Mouse (Mus musculus) kidney, embryonic 16.5 days (tissue): ENCODE data around the gene Selplg. TPM values are rescaled to one million over a fixed set of nuclear protein-coding genes. Genes with fewer than 3 reads are reported as not detected.

Experiments
- ATAC-seq: fragments of 200-750 bp; cut with Nextera tagmentation; 2 replicates; pipeline ENCODE4 v1.8.0; 2017; ENCODE audit warnings: moderate TSS enrichment; ENCODE audit not compliant: low FRiP score, low TSS enrichment
- H3K27ac ChIP-seq: fragments of 300-500 bp; sonication (generic); 2 replicates; pipeline ENCODE4 v1.5.1; 2014; ENCODE audit warnings: low read length
- H3K27me3 ChIP-seq: fragments of 300-500 bp; sonication (generic); 2 replicates; pipeline ENCODE4 v1.6.1; 2014; ENCODE audit warnings: low read length, control low read depth, mixed read lengths; ENCODE audit not compliant: insufficient read depth
- H3K36me3 ChIP-seq: fragments of 300-500 bp; sonication (generic); 2 replicates; pipeline ENCODE4 v1.6.1; 2014; ENCODE audit warnings: low read length, control low read depth, mixed read lengths; ENCODE audit not compliant: insufficient read depth
- H3K4me1 ChIP-seq: fragments of 300-500 bp; sonication (generic); 2 replicates; pipeline ENCODE4 v1.6.1; 2014; ENCODE audit warnings: low read length, control low read depth, mixed read lengths; ENCODE audit not compliant: insufficient read depth
- H3K4me2 ChIP-seq: fragments of 300-500 bp; sonication (generic); replicated peaks from 2 replicates; pipeline ENCODE4 v1.6.1; 2014; ENCODE audit warnings: low read depth, low read length
- H3K4me3 ChIP-seq: fragments of 300-500 bp; sonication (generic); 2 replicates; pipeline ENCODE4 v1.5.1; 2014; ENCODE audit warnings: mild to moderate bottlenecking, low read length
- H3K9ac ChIP-seq: fragments of 300-500 bp; sonication (generic); replicated peaks from 2 replicates; pipeline ENCODE4 v1.6.1; 2014; ENCODE audit warnings: low read length
- H3K9me3 ChIP-seq: fragments of 300-500 bp; sonication (generic); 2 replicates; pipeline ENCODE4 v1.6.1; 2016; ENCODE audit warnings: low read length, control low read depth
- WGBS: fragments of 180-500 bp; shearing (Covaris S2); extraction: QIAGEN DNeasy Blood & Tissue Kit; methylation state at CpG from one replicate; pipeline ENCODE4 v1.1.7; 2014; 5-methylcytosine and 5-hydroxymethylcytosine counted together
- polyA plus RNA-seq: library from polyadenylated mRNA; unstranded; fragments of >200 nt; fragmentation: Nextera tagmentation; extraction: Ambion mirVana; gene quantifications from 2 replicates; pipeline ENCODE4 v1.2.1, GENCODE M21; 2015

Gene Selplg
- polyA plus RNA-seq, 1 experiment from 2014 or later, result 2.4 TPM

GRCm38 (mm10) chr5:113804395-113804966, 28.0 kb downstream of the Selplg start:
- no peaks in the 10 kb centered on the region for H3K9me3 ChIP-seq

DNA sequence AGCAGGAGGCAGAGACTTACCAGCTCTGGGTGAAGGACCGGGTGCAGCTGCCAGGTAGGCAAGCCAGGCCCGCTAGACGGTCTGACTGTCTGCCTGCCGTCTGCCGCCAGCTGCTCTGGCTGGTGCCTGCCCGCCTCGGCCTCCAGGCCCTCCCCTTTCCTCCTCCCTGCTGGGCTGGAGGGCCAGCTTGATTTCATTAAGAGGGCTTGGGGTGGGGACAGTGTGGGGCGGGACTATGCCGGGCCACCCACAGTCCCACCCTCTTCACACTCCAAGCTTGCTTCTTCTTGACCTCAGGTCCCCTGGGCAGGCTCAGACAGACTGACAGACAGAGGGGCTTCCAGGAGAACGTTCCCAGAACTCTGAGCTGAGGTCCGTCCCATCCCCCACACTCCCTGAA, 32.2 kb downstream of the Selplg start, which contains the start of gene Tmem119:
Gene Tmem119, minus strand, starts transcription at position 237 of the 400 bp plus-strand sequence.
- Histone ChIP-seq H3K36me3 (no peaks in the 10 kb centered on the region), H3K4me3 (peak within 1 kb of the TSS; percentile 46), H3K9ac (peak within 1 kb of the TSS; percentile 58), H3K4me1 (peaks cover 46% of the 10 kb centered on the region), H3K4me2 (peak within 1 kb of the TSS; percentile 51), H3K9me3 (no peaks in the 10 kb centered on the region), H3K27ac (peak within 1 kb of the TSS; percentile 62), H3K27me3 (no peaks in the 10 kb centered on the region)
- peak; percentile 92 for ATAC-seq
- WGBS, result under 1% methylated on average over 11 of the region's 11 CpGs

More at GRCm38 (mm10) chr5:113804395-113804966, 28.0 kb downstream of the Selplg start:
- H3K4me2 ChIP-seq, result no peak overlapping the region
- no peak overlapping the region for H3K27ac ChIP-seq
- 57% methylated on average over 7 of the region's 7 CpGs for WGBS
- H3K27me3 ChIP-seq, result no peaks in the 10 kb centered on the region
- no peaks in the 10 kb centered on the region for H3K36me3 ChIP-seq
- no peak overlapping the region for H3K9ac ChIP-seq
- ATAC-seq, result no peak
- peaks cover 12% of the 10 kb centered on the region for H3K4me1 ChIP-seq
- H3K4me3 ChIP-seq, result no peak overlapping the region

DNA sequence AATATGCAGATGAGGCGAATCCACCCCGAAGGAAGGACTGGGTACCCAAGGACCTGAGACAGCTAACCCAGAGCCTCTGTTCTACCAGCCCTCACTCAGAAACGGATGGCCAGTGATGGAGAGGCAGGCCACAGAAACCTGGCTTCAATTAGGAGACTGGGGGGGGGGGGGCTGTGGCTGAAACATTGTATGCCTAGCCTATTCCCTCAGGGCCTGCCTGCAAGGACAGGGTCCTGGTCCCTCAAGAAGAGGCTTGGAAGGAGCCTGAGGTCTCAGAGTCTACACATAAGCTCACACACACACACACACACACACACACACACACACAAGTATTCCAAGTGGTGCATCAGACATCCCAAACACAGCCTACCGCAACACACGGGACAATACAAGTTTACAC, 32.8 kb downstream of the Selplg start:
- Histone ChIP-seq H3K4me1 (peaks cover 46% of the 10 kb centered on the region), H3K27ac (peak overlapping the region; percentile 62; the same call in 1 of the 2 replicates), H3K27me3 (no peaks in the 10 kb centered on the region), H3K36me3 (no peaks in the 10 kb centered on the region), H3K4me3 (peak overlapping the region; percentile 46), H3K9me3 (no peaks in the 10 kb centered on the region), H3K4me2 (peak overlapping the region; percentile 51), H3K9ac (peak overlapping the region; percentile 58)
- 31% methylated on average over 5 of the region's 5 CpGs for WGBS
- ATAC-seq, result no peak

DNA sequence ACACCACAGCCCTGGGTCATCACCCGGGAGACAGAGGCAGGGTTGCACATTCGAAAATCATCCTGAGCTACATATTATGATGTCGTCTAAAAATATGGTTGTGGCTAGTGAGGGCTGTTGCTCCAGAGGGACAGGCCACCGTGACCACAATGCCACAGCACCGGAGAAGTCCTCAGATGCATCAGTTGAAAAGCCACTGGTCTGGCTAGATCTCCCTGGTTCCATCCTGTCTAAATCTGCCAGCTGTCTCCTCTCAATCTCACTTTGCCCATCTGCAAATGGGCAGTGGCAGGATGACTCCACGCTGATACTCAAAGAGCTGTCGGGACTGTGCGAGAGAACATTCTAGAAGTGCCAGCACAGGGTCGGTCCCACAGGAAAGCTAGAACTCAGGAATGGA, 33.9 kb downstream of the Selplg start:
- H3K27me3 ChIP-seq, result no peaks in the 10 kb centered on the region
- H3K4me1 ChIP-seq, result peaks cover 46% of the 10 kb centered on the region

GRCm38 (mm10) chr5:113797149-113797882, 35.1 kb downstream of the Selplg start:
- H3K9me3 ChIP-seq, result no peaks in the 10 kb centered on the region
- no peaks in the 10 kb centered on the region for H3K27me3 ChIP-seq
- H3K4me2 ChIP-seq, result peak overlapping the region; percentile 48
- H3K4me1 ChIP-seq, result peaks cover 48% of the 10 kb centered on the region
- ATAC-seq, result no peak
- H3K36me3 ChIP-seq, result 0 out of 2 replicates have a peak, but pooled peaks cover 3% of the 10 kb centered on the region
- peak overlapping the region; percentile 47 for H3K9ac ChIP-seq
- WGBS, result 16% methylated on average over 19 of the region's 19 CpGs
- H3K27ac ChIP-seq, result peak overlapping the region; percentile 39
- H3K4me3 ChIP-seq, result peak overlapping the region; percentile 18; the same call in 1 of the 2 replicates

More for the DNA sequence above, 33.9 kb downstream of the Selplg start:
- H3K27ac ChIP-seq, result no peak overlapping the region
- no peak for ATAC-seq
- no peaks in the 10 kb centered on the region for H3K9me3 ChIP-seq
- 0 out of 2 replicates have a peak overlapping the region, but pooled peaks have one; percentile 19 for H3K9ac ChIP-seq
- peak overlapping the region; percentile 46 for H3K4me3 ChIP-seq
- 72% methylated on average over 9 of the region's 9 CpGs for WGBS
- peak overlapping the region; percentile 51 for H3K4me2 ChIP-seq
- H3K36me3 ChIP-seq, result 0 out of 2 replicates have a peak, but pooled peaks cover 3% of the 10 kb centered on the region

GRCm38 (mm10) chr5:113796401-113797148, 35.9 kb downstream of the Selplg start:
- H3K27me3 ChIP-seq, result no peaks in the 10 kb centered on the region
- H3K27ac ChIP-seq, result peak overlapping the region; percentile 40
- 7% methylated on average over 13 of the region's 13 CpGs for WGBS
- H3K4me2 ChIP-seq, result peak overlapping the region; percentile 48
- H3K4me3 ChIP-seq, result peak overlapping the region; percentile 18; the same call in 1 of the 2 replicates
- no peaks in the 10 kb centered on the region for H3K9me3 ChIP-seq
- ATAC-seq, result 0 out of 2 replicates have a peak, but pooled peaks have one; percentile 18
- 0 out of 2 replicates have a peak, but pooled peaks cover 3% of the 10 kb centered on the region for H3K36me3 ChIP-seq
- peak overlapping the region; percentile 47 for H3K9ac ChIP-seq
- peaks cover 56% of the 10 kb centered on the region for H3K4me1 ChIP-seq

- 0 out of 2 replicates have a peak, but pooled peaks cover 3% of the 10 kb centered on the region for H3K36me3 ChIP-seq
- no peaks in the 10 kb centered on the region for H3K27me3 ChIP-seq
- ATAC-seq, result no peak
- peak overlapping the region; percentile 83 for H3K27ac ChIP-seq
- H3K4me1 ChIP-seq, result peaks cover 39% of the 10 kb centered on the region
- no peak overlapping the region for H3K4me2 ChIP-seq
- H3K9ac ChIP-seq, result no peak overlapping the region
- H3K9me3 ChIP-seq, result no peaks in the 10 kb centered on the region
- WGBS, result 75% methylated on average over 16 of the region's 16 CpGs
- H3K4me3 ChIP-seq, result no peak overlapping the region
Measured at GRCm38 (mm10) chr5:113791197-113792095, 41.0 kb downstream of the Selplg start.

GRCm38 (mm10) chr5:113790453-113791196, 41.8 kb downstream of the Selplg start:
- ATAC-seq, result peak; percentile 52; the same call in 1 of the 2 replicates
- no peak overlapping the region for H3K9ac ChIP-seq
- no peaks in the 10 kb centered on the region for H3K9me3 ChIP-seq
- 0 out of 2 replicates have a peak, but pooled peaks cover 3% of the 10 kb centered on the region for H3K36me3 ChIP-seq
- H3K27me3 ChIP-seq, result no peaks in the 10 kb centered on the region
- 49% methylated on average over 11 of the region's 11 CpGs for WGBS
- H3K4me1 ChIP-seq, result peaks cover 35% of the 10 kb centered on the region
- peak overlapping the region; percentile 83 for H3K27ac ChIP-seq
- H3K4me2 ChIP-seq, result no peak overlapping the region
- H3K4me3 ChIP-seq, result no peak overlapping the region
